Mouse (Mus musculus) bone marrow, adult 2 months (tissue): ENCODE measurements at regions not wholly inside any gene's neighbourhood (a gene's known extent, or its start where the extent isn't known, plus 50 kb on each side); places are given as distances from the start of the nearest gene placed in this dataset.

ENCODE experiments used
- CTCF ChIP-seq: fragments of 200-500 bp; IDR thresholded peaks from 2 replicates; pipeline ENCODE4 v1.5.1; 2011; ENCODE audit warnings: low read length, control low read depth; ENCODE audit not compliant: control insufficient read depth, insufficient read depth
- POLR2A ChIP-seq: fragments of 200-500 bp; IDR thresholded peaks from 2 replicates; pipeline ENCODE4 v1.6.1; 2011; ENCODE audit warnings: low read depth, mild to moderate bottlenecking, control low read depth, low read length, borderline replicate concordance; ENCODE audit not compliant: control insufficient read depth

DNA sequence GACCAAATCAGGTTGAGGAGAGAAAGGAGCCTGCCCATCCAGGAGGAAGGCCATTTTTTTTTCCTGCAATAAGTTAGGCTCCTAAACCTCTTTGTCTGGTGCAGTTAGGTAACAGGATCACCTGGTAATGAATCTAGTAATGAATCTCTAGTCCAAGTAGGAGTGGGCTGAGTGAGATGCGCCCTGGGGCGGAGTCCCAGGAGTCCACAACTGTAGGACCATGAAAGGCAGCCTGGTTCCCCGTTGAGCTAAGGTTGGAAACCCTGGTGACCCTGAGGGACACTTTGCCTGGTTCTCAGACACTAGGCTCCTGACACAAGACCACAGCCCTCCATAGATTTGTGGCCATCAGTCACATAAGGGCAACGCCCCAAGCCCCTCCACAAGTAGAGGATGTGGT, 95.7 kb upstream of the Fut8 start:
- TF ChIP-seq CTCF = no peak
- TF ChIP-seq POLR2A = no peak
